Mouse (Mus musculus): ENCODE data around the gene Tac4. TPM values are rescaled to one million over a fixed set of nuclear protein-coding genes. Genes with fewer than 3 reads are reported as not detected.
A peak's percentile ranks its signal among the peaks of the same experiment; 100 is the strongest.

Tac4 gene
- total and polyA plus RNA-seq, 3 experiments = 0.07 to 0.39 TPM; not detected in 1

- Histone ChIP-seq H3K4me1 (ENCODE audit: control insufficient read depth in 1 of 2, insufficient read depth in 2 of 2, low read length in 2 of 2) (peaks cover 22 to 23% of the 10 kb centered on the region in 2 experiments), H3K4me3 (ENCODE audit: control insufficient read depth in 1 of 2, insufficient read depth in 1 of 2, low read depth in 2 of 2, low read length in 2 of 2) (peak overlapping the region; percentile 85 to 92), H3K27me3 (ENCODE audit: control insufficient read depth in 1 of 2, insufficient read depth in 2 of 2, low read length in 2 of 2) (no peaks in the 10 kb centered on the region), H3K79me2 (ENCODE audit: control insufficient read depth, insufficient read depth, low read length, poor library complexity) (peaks cover 41% of the 10 kb centered on the region), H3K9ac (ENCODE audit: control insufficient read depth, low read depth, low read length, poor library complexity, severe bottlenecking) (peak overlapping the region; percentile 91), H3K27ac (ENCODE audit: control insufficient read depth, low read depth, low read length) (peak overlapping the region; percentile 91), H3K36me3 (ENCODE audit: control insufficient read depth in 1 of 2, insufficient read depth in 2 of 2, low read length in 2 of 2) (peaks cover 16 to 32% of the 10 kb centered on the region in 2 experiments), H3K9me3 (replicated peaks; ENCODE audit: insufficient read depth, low read length) (no peaks in the 10 kb centered on the region)
- peak; percentile 100 for DNase-seq (ENCODE audit: low read depth, low spot score)
- TF ChIP-seq MAFK (IDR thresholded peaks at IDR 0.05; ENCODE audit: borderline replicate concordance, low read depth, low read length) = no peak
- 0 out of 2 replicates have a peak, but pooled peaks have one; percentile 28 for TF ChIP-seq USF1 (IDR thresholded peaks at IDR 0.05; ENCODE audit: low read depth, low read length)
- peak; percentile 45 for TF ChIP-seq TCF12 (IDR thresholded peaks at IDR 0.05; ENCODE audit: low read depth, low read length)
- TF ChIP-seq E2F4 (IDR thresholded peaks at IDR 0.05; ENCODE audit: borderline replicate concordance, low read depth, low read length) = peak; percentile 94
- peak; percentile 67; the same call in 1 of the 2 replicates for TF ChIP-seq ELF1 (IDR thresholded peaks at IDR 0.05; ENCODE audit: low read depth, low read length)
- peak; percentile 47; the same call in 1 of the 2 replicates for TF ChIP-seq BHLHE40 (IDR thresholded peaks at IDR 0.05; ENCODE audit: borderline replicate concordance, low read depth, low read length)
- peak; percentile 74; the same call in 1 of the 2 replicates for TF ChIP-seq MYC (IDR thresholded peaks at IDR 0.05; ENCODE audit: low read depth, low read length)
- TF ChIP-seq ZC3H11A (IDR thresholded peaks at IDR 0.05; ENCODE audit: low read depth, low read length) = no peak
- TF ChIP-seq ZKSCAN1 (IDR thresholded peaks at IDR 0.05; ENCODE audit: low read depth, low read length) = no peak
- peak; percentile 69 for TF ChIP-seq HCFC1 (IDR thresholded peaks at IDR 0.05; ENCODE audit: low read depth, low read length)
- peak; percentile 97 for TF ChIP-seq POLR2AphosphoS2 (IDR thresholded peaks at IDR 0.05; ENCODE audit: low read length)
- TF ChIP-seq EP300 (IDR thresholded peaks at IDR 0.05; ENCODE audit: low read depth in 1 of 2, low read length in 2 of 2) = peak in 1 of 2 experiments; percentile 56; a peak in 2 of 4 replicates
- TF ChIP-seq POLR2A (IDR thresholded peaks at IDR 0.05; ENCODE audit: control insufficient read depth in 1 of 2, insufficient read depth in 1 of 2, low read depth in 1 of 2, low read length in 2 of 2, poor library complexity in 1 of 2) = peak in 1 of 2 experiments; percentile 96
- no peak; the same call in 1 of the 2 replicates for TF ChIP-seq SMC3 (IDR thresholded peaks at IDR 0.05; ENCODE audit: low read depth, low read length)
- TF ChIP-seq MYB (IDR thresholded peaks at IDR 0.05; ENCODE audit: low read depth, low read length) = peak; percentile 84
- TF ChIP-seq NELFE (IDR thresholded peaks at IDR 0.05; ENCODE audit: low read depth, low read length) = peak; percentile 95
- TF ChIP-seq MXI1 (IDR thresholded peaks at IDR 0.05; ENCODE audit: low read depth, low read length) = peak; percentile 86; the same call in 1 of the 2 replicates
- TF ChIP-seq RAD21 (IDR thresholded peaks at IDR 0.05; ENCODE audit: low read depth, low read length) = no peak
- peak; percentile 81 for TF ChIP-seq MAX (IDR thresholded peaks at IDR 0.05; ENCODE audit: low read length)
- TF ChIP-seq KAT2A (conservative IDR thresholded peaks at IDR 0.05; ENCODE audit: low read depth, low read length) = peak; percentile 53
- peak; percentile 67 for TF ChIP-seq NRF1 (IDR thresholded peaks at IDR 0.05; ENCODE audit: insufficient read depth, low read depth, low read length, poor library complexity, severe bottlenecking)
- peak; percentile 99 for TF ChIP-seq ZMIZ1 (IDR thresholded peaks at IDR 0.05; ENCODE audit: low read depth, low read length)
- TF ChIP-seq CHD1 (IDR thresholded peaks at IDR 0.05; ENCODE audit: low read depth, low read length) = peak; percentile 10; the same call in 1 of the 2 replicates
- TF ChIP-seq MAZ (IDR thresholded peaks at IDR 0.05; ENCODE audit: low read depth, low read length) = peak; percentile 46; the same call in 1 of the 2 replicates
- TF ChIP-seq SIN3A (IDR thresholded peaks at IDR 0.05; ENCODE audit: low read length) = peak; percentile 82; the same call in 1 of the 2 replicates
- TF ChIP-seq GATA1 (IDR thresholded peaks at IDR 0.05; ENCODE audit: low read depth, low read length) = no peak
- no peak for TF ChIP-seq ZNF384 (IDR thresholded peaks at IDR 0.05; ENCODE audit: low read depth, low read length)
- TF ChIP-seq POLR2AphosphoS5 (IDR thresholded peaks at IDR 0.05; ENCODE audit: borderline replicate concordance, low read depth, low read length) = peak; percentile 91; the same call in 1 of the 2 replicates
- no peak for TF ChIP-seq USF2 (IDR thresholded peaks at IDR 0.05; ENCODE audit: borderline replicate concordance in 1 of 2, insufficient read depth in 1 of 2, low read depth in 1 of 2, low read length in 2 of 2)
- TF ChIP-seq MEF2A (IDR thresholded peaks at IDR 0.05; ENCODE audit: extremely low read depth, insufficient replicate concordance, low read depth, low read length, poor library complexity, severe bottlenecking) = no peak
- TF ChIP-seq CTCF (IDR thresholded peaks at IDR 0.05 in 2 of 3, conservative IDR thresholded peaks at IDR 0.05 in 1 of 3; ENCODE audit: control insufficient read depth in 1 of 3, insufficient read depth in 1 of 3, low read depth in 2 of 3, low read length in 3 of 3, poor library complexity in 1 of 3, severe bottlenecking in 1 of 3) = no peak
- peak; percentile 76; the same call in 1 of the 2 replicates for TF ChIP-seq CHD2 (IDR thresholded peaks at IDR 0.05; ENCODE audit: low read length)
- TF ChIP-seq UBTF (IDR thresholded peaks at IDR 0.05; ENCODE audit: borderline replicate concordance, insufficient read depth, low read depth, low read length) = no peak
- no peak for TF ChIP-seq JUND (IDR thresholded peaks at IDR 0.05; ENCODE audit: low read depth, low read length)
- no peak for TF ChIP-seq GABPA (IDR thresholded peaks at IDR 0.05; ENCODE audit: low read depth, low read length)
- no peak for TF ChIP-seq ETS1 (IDR thresholded peaks at IDR 0.05; ENCODE audit: low read depth, low read length)
Measured at GRCm38 (mm10) chr11:95309510-95310006, 48.2 kb downstream of the Tac4 start.

Data from MEL (cell line).